Mouse (Mus musculus): Measurements from ENCODE around the gene Thap7.

DNA sequence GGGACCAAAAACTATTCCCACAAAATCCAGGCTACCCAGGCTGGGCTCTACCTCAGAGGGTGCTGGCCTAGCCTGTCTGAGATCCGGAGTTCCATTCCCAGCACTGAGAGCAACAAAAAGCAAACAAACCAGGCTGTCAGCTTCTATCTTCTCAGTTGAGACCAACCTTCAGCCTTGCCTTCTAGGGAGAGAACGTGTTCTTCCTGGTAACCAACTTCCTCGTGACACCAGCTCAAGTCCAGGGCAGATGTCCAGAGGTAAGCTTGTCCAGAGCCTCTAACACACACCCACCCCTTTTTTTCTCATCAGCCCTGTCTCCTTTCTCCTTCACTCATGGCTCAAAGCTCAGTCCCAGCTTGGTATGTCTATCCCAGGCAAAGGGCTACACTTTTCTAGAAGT, 33.8 kb upstream of the Thap7 start:
- TF ChIP-seq CTCF (IDR thresholded peaks at IDR 0.05; ENCODE audit: low read depth) (no peak), EP300 (IDR thresholded peaks at IDR 0.05; ENCODE audit: low read depth) (no peak)

All from heart, postnatal 0 days (tissue).